Mouse (Mus musculus): ENCODE measurements around the gene Eml1.

DNA sequence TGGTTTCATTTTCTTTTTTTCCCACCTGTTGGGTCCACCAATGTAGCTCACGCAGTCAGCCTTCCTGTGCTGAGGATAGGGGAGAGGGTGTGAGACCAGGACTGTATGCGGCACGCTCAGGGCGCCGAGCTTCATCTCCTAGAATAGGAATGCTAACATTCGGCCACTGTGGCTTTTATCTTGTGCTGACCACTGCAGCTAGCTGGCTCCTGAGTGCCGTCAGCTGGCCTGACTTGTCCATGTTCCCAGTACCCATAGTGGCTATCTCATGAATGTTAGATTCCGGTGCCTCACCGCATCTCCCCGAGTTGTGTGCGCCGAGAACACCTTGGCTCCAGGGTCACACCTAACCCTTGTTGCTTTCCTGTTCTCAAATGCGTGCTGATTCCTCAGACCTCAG, 66.7 kb downstream of the Eml1 start:
- TF ChIP-seq CTCF (IDR thresholded peaks at IDR 0.05; ENCODE audit: extremely low read depth, insufficient read depth, low read length) (no peak), POLR2A (IDR thresholded peaks at IDR 0.05; ENCODE audit: extremely low read depth, insufficient read depth, low read length) (no peak)

Data from cortical plate, adult 2 months (tissue).